Mouse (Mus musculus): ENCODE results near the gene Platr17.
"Not testable (repeated sequence)": the region's sequence is repeated elsewhere in the genome, so short reads cannot be mapped to it uniquely, and the experiment has no call there.

Platr17 gene

DNA sequence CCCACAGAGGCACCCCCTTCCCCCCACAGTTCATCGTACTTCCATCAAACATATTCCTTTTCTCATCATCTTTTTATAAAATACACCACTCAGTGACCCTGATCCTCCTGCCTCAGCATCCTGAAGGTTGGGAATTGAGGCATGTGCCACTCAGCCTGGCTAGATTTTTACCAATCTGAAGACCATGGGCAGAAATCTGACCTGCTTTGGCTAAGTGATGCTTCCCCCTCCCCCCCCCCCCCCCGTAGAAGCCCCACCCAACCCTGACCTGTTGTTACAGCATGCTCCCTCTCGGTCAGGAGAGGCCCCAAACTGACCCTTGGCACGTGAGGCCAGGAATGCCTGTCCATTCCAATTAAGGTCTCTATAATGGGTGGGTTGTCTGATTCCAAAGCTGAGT, at the start of gene Platr17:
Gene Platr17, plus strand, starts transcription at position 301 of the 400 bp plus-strand sequence.
- not testable (repeated sequence) for DNase-seq (ENCODE audit: low spot score)

- no peak for DNase-seq (ENCODE audit: low spot score)
Measured at GRCm38 (mm10) chr17:33857816-33858215, 47.1 kb upstream of the Platr17 start.

DNA sequence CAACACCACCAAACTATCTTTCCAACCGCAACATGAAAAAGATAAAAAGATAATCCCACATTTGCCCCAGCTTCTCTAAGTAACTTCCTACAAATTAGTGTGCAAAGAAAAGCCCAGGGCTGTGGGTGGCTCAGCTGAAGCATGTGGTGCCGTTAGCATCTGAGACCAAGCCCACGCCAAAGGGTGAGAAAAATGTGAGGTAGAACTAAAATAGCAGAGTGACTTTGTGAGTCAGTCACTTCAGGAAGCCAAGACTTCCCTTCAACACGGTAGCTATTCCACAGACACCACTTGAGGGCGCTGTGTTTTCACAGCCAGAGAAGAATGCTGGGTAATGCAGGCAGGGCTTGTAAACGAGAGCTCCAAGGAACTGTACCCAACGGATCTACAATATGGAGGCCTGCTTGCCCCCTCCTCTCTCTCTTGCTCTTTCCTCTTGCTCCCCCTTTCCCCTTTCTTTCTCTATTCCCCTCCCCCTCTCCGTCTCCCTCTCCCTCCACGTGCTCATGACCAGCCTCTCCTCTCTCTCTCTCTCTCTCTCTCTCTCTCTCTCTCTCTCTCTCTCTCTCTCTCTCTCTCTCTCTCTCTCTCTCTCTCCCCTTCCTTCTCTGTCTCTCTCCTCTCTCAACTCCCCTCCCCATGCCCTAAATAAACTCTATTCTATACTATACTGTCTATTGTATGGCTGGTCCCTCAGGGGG, 39.5 kb upstream of the Platr17 start:
- peak; percentile 45 for DNase-seq (ENCODE audit: low spot score)

DNA sequence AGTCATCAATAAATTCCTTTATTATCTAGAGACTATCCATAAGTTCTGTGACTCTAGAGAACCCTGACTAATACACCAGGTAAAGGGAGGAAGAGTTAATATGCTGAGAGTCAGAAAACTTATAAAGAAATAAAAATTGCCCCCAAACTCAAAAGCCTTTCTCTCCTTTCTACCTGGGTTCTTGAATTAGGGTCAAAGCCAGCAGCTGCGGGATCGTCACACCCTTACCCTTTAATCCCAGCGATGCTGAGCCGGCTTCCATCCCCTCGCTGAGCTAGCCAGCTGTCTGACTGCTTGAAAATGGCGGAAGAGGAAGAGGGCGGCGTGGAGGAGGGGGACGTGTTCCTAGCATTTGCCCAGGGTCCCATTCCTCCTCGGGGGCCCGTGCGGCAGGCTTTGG, 31.4 kb upstream of the Platr17 start, which contains the start of gene Gm7029:
Gene Gm7029, plus strand, starts transcription at position 301 of the 400 bp plus-strand sequence.
- not testable (repeated sequence) for DNase-seq (ENCODE audit: low spot score)

GRCm38 (mm10) chr17:33874411-33874810, 30.5 kb upstream of the Platr17 start:
- DNase-seq (ENCODE audit: low spot score) = no peak

DNA sequence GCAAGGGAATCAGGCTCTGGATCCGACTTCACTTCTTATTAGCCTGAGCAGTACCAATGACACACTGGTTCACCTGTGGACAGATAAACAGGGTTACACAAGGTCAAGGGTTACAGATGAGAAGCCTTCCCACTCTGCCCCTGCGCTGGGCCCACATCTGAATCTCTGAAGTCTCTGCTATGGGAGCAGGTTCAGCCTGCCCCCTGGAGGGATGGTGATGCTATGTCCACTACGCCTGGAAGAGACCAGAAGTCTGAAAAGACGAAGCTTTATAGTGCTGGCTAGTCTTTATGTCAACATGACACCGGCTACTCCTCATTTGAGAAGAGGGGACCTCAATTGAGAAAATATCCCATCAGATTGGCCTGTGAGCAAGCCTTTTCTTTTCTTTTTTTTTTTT, 29.1 kb upstream of the Platr17 start:
- DNase-seq (ENCODE audit: low spot score) = peak; percentile 34

GRCm38 (mm10) chr17:33884320-33884719, 20.6 kb upstream of the Platr17 start:
- not testable (repeated sequence) for DNase-seq (ENCODE audit: low spot score)

GRCm38 (mm10) chr17:33887802-33888201, 17.1 kb upstream of the Platr17 start:
- DNase-seq (ENCODE audit: low spot score) = not testable (repeated sequence)

- DNase-seq (ENCODE audit: low spot score) = not testable (repeated sequence)
Measured at GRCm38 (mm10) chr17:33888230-33888629, 16.7 kb upstream of the Platr17 start.

DNA sequence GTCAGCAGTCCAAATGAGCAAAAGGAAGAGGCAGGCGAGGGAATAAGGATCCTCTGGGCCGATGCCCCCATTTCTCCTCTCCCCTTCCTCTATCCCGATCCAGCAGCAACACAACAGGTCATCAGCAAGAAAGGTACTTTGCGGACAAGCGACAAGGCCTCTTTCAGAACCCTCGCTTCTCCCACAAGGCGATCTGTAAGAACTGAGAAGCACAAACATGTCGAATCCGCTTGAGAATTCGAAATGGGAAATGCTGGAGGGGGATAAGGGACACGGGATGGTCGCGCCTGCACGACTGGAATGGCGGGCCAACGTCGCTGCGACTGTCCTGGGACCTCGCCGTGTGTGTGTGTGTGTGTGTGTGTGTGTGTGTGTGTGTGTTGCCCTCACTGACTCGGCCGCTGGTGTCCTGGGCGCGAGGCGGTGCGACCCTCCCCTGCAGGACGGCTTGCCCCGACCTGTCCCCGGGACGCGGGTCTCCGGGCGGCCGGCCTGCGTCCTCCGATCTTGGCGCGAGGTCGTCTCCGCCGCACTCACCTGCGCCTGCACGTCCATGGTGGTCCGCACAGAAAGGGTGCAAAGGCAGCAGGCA, 14.9 kb upstream of the Platr17 start:
- not testable (repeated sequence) for DNase-seq (ENCODE audit: low spot score)

- DNase-seq (ENCODE audit: low spot score) = peak; percentile 100
Measured at GRCm38 (mm10) chr17:33890533-33891059, 14.3 kb upstream of the Platr17 start, which contains the start of gene Kifc1. Gene Kifc1 (minus strand): TSS chr17:33890661.

GRCm38 (mm10) chr17:33891357-33891756, 13.6 kb upstream of the Platr17 start:
- DNase-seq (ENCODE audit: low spot score) = no peak

DNA sequence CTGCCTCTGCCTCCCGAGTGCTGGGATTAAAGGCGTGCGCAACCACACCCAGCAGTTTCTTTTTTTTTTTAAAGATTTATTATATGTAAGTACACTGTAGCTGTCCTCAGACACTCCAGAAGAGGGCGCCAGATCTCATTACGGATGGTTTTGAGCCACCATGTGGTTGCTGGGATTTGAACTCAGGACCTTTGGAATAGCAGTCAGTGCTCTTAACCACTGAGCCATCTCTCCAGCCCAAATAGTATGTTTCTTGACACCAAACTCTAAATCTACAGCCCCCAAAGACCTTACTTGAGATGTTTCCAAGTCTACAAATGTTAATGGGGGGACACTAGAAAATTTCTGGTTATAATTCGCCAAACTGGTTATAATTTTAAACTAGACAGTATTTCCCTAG, 13.0 kb upstream of the Platr17 start:
- DNase-seq (ENCODE audit: low spot score) = not testable (repeated sequence)

DNA sequence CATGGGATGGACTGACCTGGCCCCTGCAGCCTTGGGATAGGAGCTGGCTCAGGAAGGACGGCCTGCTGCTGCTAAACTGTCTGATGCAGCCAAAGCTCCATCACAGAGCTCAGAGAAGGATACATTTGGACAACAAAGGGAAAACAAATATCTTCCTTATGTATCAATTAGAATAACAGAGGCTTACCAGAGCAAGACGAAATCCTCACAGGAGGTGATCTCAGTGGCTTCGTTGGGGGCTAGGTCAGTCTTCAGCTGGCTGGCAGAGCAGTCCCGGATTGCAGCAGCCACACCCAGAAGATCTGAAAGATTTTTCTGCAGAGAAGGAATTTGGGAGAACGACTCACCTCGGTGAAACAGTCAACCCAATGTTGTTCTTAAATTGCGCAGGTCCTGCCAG, 12.5 kb upstream of the Platr17 start:
- no peak for DNase-seq (ENCODE audit: low spot score)

GRCm38 (mm10) chr17:33893011-33893410, 11.9 kb upstream of the Platr17 start:
- DNase-seq (ENCODE audit: low spot score) = not testable (repeated sequence)

DNA sequence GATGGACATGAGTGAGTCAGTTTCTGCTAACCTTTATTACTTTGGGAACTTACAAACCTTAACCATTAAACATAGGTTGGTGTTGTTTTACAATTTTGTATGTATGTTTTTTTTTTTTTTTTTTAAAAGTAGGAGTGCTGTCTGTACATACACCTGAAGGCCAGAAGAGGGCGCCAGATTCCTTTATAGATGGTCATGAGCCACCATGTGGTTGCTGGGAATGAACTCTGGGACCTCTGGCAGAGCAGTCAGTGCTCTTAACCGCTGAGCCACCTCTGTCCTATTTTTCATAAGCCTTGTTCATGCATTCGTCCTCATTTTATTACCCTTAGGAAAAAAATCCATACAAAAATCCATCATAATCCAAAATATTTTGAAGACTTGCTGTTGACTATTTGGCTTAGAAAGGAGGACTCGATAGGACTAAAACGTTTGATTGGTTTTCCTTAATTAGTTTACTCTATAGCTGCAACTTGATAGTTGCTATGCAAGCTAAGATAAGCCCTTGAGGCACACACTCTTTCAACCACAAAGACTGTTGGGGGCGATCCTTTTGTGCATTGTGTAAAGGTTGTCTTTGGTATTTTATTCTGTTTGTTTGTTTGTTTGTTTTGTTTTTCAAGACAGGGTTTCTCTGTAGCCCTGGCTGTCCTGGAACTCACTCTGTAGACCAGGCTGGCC, 7.7 kb upstream of the Platr17 start:
- peak; percentile 81 for DNase-seq (ENCODE audit: low spot score)

DNA sequence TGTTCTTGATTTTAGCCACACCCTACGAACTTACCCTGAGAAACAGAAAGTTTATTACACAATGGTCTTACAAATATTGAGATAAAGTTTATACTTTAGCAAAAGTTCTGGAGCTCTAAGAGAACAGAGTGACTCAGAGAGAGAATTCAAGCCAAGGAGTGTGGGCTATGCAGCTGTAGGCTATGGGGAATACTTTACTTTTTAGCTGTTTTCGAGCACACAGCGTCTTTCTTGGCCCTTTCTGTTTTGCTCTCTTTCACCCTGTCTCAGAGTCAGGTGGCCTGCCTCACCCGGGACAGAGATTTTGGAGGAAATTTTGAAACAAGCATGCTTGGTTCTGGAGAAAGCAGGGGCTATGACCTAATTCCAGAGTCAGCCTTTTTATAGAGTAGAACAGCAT, 6.7 kb upstream of the Platr17 start:
- not testable (repeated sequence) for DNase-seq (ENCODE audit: low spot score)

DNA sequence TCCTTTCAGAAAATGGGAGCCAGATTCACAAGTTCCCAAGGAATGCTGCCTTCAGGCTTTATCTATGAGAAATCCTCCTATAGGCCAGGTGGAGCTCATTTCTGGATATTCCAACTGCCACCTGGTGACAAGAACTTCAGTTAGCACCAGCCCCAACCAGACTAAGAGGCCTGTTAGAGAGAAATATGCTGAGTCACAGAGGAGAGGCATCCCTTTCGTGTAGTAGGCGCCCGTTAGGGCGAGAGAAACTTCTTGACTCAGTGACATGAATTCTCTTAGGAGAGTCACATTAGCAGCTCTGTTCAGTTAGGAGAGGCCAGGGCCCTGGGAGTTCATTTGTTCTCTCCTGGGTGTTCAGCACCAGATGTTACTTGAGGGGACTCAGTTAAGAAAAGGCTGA, 5.3 kb upstream of the Platr17 start:
- DNase-seq (ENCODE audit: low spot score) = no peak

GRCm38 (mm10) chr17:33900281-33900988, 4.5 kb upstream of the Platr17 start:
- DNase-seq (ENCODE audit: low spot score) = peak; percentile 34

DNA sequence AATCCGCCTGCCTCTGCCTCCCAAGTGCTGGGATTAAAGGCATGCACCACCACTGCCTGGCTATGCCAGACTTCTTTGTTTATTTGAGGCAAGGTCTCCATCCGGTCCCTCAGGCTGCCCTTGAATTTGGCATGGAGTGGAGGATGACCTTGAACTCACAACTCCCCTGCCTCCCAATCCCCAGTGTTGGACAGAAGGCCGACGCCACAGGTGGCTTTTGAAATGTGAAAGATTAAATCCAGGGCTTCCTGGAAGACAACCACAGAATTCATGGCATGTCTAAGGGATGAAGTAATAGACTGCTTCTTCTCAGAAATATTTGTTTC, 4.0 kb upstream of the Platr17 start:
- no peak for DNase-seq (ENCODE audit: low spot score)

DNA sequence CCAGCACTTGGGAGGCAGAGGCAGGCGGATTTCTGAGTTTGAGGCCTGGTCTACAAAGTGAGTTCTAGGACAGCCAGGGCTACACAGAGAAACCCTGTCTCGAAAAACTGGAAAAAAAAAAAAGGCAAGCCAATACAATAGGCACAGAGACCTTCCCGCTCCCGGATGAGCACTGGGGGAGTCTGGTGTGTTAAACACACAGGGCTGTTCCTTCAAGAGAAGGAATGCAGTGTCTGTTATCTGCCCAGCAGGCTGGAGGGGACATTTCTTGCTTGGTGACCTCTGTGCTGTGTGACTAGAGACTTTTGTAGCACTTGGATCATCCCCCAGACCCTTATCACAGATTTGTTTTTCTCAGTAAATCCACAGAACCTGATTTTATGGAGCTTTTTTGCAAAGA, 3.3 kb upstream of the Platr17 start:
- no peak for DNase-seq (ENCODE audit: low spot score)

- no peak for DNase-seq (ENCODE audit: low spot score)
Measured at GRCm38 (mm10) chr17:33902079-33902478, 2.9 kb upstream of the Platr17 start.
